Mouse (Mus musculus) liver, embryonic 14.5 days (tissue): ENCODE measurements at regions not wholly inside any gene's neighbourhood (a gene's known extent, or its start where the extent isn't known, plus 50 kb on each side); places are given as distances from the start of the nearest gene placed in this dataset.
"Not testable (repeated sequence)": the region's sequence is repeated elsewhere in the genome, so short reads cannot be mapped to it uniquely, and the experiment has no call there.

Experiments used
- ATAC-seq: fragments of 200-750 bp; cut with Nextera tagmentation; 2 replicates; pipeline ENCODE4 v1.8.0; 2017; ENCODE audit warnings: moderate number of reproducible peaks, mild to moderate bottlenecking, moderate library complexity; ENCODE audit not compliant: insufficient read depth
- DNase-seq, 3 experiments: peaks; one replicate each; pipeline ENCODE4 v3.0.0-alpha.2; 2012 to 2013; ENCODE audit warnings: low read depth in 3 of 3, low spot score in 3 of 3
- H3K27ac ChIP-seq: fragments of 300-500 bp; sonication (generic); 2 replicates; pipeline ENCODE4 v1.5.1; 2014; ENCODE audit warnings: moderate library complexity, mild to moderate bottlenecking, control low read depth, inconsistent platforms
- H3K27me3 ChIP-seq: fragments of 300-500 bp; sonication (generic); 2 replicates; pipeline ENCODE4 v1.6.1; 2014; ENCODE audit warnings: mild to moderate bottlenecking, low read length, moderate library complexity; ENCODE audit not compliant: control insufficient read depth, insufficient read depth
- H3K36me3 ChIP-seq: fragments of 300-500 bp; sonication (generic); replicated peaks from 2 replicates; pipeline ENCODE4 v1.6.1; 2014; ENCODE audit warnings: low read depth; ENCODE audit not compliant: control insufficient read depth, insufficient read depth
- H3K4me1 ChIP-seq, 2 experiments: fragments of 200-500 bp in 1 of 2; fragments of 300-500 bp in 1 of 2; sonication (generic) in 1 of 2; replicated peaks; 2 replicates each; pipeline ENCODE4 v1.6.1; 2012 to 2014; ENCODE audit warnings: antibody characterized with exemption in 1 of 2, inconsistent platforms in 1 of 2, low read length in 1 of 2; ENCODE audit not compliant: control insufficient read depth in 2 of 2, insufficient read depth in 2 of 2
- H3K4me2 ChIP-seq: fragments of 300-500 bp; sonication (generic); 2 replicates; pipeline ENCODE4 v1.6.1; 2014; ENCODE audit warnings: low read depth, mild to moderate bottlenecking, control low read depth, moderate library complexity
- H3K4me3 ChIP-seq, 2 experiments: fragments of 200-500 bp in 1 of 2; fragments of 300-500 bp in 1 of 2; sonication (generic) in 1 of 2; 2 replicates each; pipeline ENCODE4 v1.5.1; 2012 to 2014; ENCODE audit warnings: low read depth in 2 of 2, low read length in 2 of 2, mild to moderate bottlenecking in 2 of 2, control low read depth in 1 of 2, inconsistent platforms in 1 of 2, moderate library complexity in 1 of 2; ENCODE audit not compliant: insufficient read depth in 1 of 2
- H3K9ac ChIP-seq: fragments of 300-500 bp; sonication (generic); replicated peaks from 2 replicates; pipeline ENCODE4 v1.6.1; 2014; ENCODE audit warnings: mild to moderate bottlenecking, control low read depth, moderate library complexity
- H3K9me3 ChIP-seq: fragments of 300-500 bp; sonication (generic); 2 replicates; pipeline ENCODE4 v1.6.1; 2016; ENCODE audit warnings: low read length, mixed read lengths; ENCODE audit not compliant: control insufficient read depth
- WGBS: fragments of 180-500 bp; shearing (Covaris S2); extraction: QIAGEN DNeasy Blood & Tissue Kit; methylation state at CpG from one replicate; pipeline ENCODE4 v1.1.7; 2014; ENCODE audit not compliant: insufficient replicate concordance; 5-methylcytosine and 5-hydroxymethylcytosine counted together

GRCm38 (mm10) chr14:53283350-53284141 lies 788.0 kb upstream of the Olfr1507 start:
- not testable (repeated sequence) for H3K4me2 ChIP-seq, H3K9me3 ChIP-seq, H3K9ac ChIP-seq, H3K36me3 ChIP-seq, H3K4me3 ChIP-seq, ATAC-seq, H3K27me3 ChIP-seq, DNase-seq, H3K4me1 ChIP-seq, H3K27ac ChIP-seq
- no CpG with 5 or more reads among the region's 12 CpGs for WGBS

GRCm38 (mm10) chr14:53273218-53273617 lies 777.7 kb upstream of the Olfr1507 start:
- 27% methylated on average over 3 of the region's 4 CpGs for WGBS
- not testable (repeated sequence) for DNase-seq, H3K9ac ChIP-seq, H3K27ac ChIP-seq, H3K36me3 ChIP-seq, H3K27me3 ChIP-seq, H3K4me1 ChIP-seq, H3K4me2 ChIP-seq, H3K9me3 ChIP-seq, ATAC-seq, H3K4me3 ChIP-seq

- ATAC-seq, DNase-seq, H3K9me3 ChIP-seq, H3K4me3 ChIP-seq, H3K4me2 ChIP-seq, H3K36me3 ChIP-seq, H3K4me1 ChIP-seq, H3K27me3 ChIP-seq, H3K9ac ChIP-seq, H3K27ac ChIP-seq: not testable (repeated sequence)
- WGBS, result 100% methylated on average over 1 of the region's 2 CpGs
Measured at GRCm38 (mm10) chr14:53267693-53268092, 772.1 kb upstream of the Olfr1507 start.

- no CpG with 5 or more reads among the region's 3 CpGs for WGBS
- H3K4me3 ChIP-seq, H3K27ac ChIP-seq, H3K27me3 ChIP-seq, H3K4me2 ChIP-seq, DNase-seq, H3K9me3 ChIP-seq, ATAC-seq, H3K36me3 ChIP-seq, H3K4me1 ChIP-seq, H3K9ac ChIP-seq: not testable (repeated sequence)
Measured at GRCm38 (mm10) chr14:53255962-53256361, 760.4 kb upstream of the Olfr1507 start.

GRCm38 (mm10) chr14:53253470-53253869 lies 757.9 kb upstream of the Olfr1507 start:
- not testable (repeated sequence) for H3K36me3 ChIP-seq, H3K4me3 ChIP-seq, H3K27ac ChIP-seq, ATAC-seq, H3K4me1 ChIP-seq, H3K9me3 ChIP-seq, H3K27me3 ChIP-seq, H3K9ac ChIP-seq, DNase-seq, H3K4me2 ChIP-seq

GRCm38 (mm10) chr14:53231142-53231541 lies 735.6 kb upstream of the Olfr1507 start:
- not testable (repeated sequence) for H3K9ac ChIP-seq, H3K27me3 ChIP-seq, ATAC-seq, H3K4me3 ChIP-seq, DNase-seq, H3K27ac ChIP-seq, H3K4me2 ChIP-seq, H3K4me1 ChIP-seq, H3K36me3 ChIP-seq, H3K9me3 ChIP-seq
- no CpG with 5 or more reads among the region's 6 CpGs for WGBS

- not testable (repeated sequence) for ATAC-seq, DNase-seq
Measured at GRCm38 (mm10) chr14:53224789-53225188, 729.2 kb upstream of the Olfr1507 start.

GRCm38 (mm10) chr14:53210554-53210953 lies 715.0 kb upstream of the Olfr1507 start:
- not testable (repeated sequence) for H3K9ac ChIP-seq, H3K27ac ChIP-seq, H3K27me3 ChIP-seq, H3K9me3 ChIP-seq, ATAC-seq, DNase-seq, H3K36me3 ChIP-seq, H3K4me2 ChIP-seq, H3K4me3 ChIP-seq, H3K4me1 ChIP-seq
- WGBS, result no CpG with 5 or more reads among the region's 3 CpGs

More at GRCm38 (mm10) chr14:53224789-53225188, 729.2 kb upstream of the Olfr1507 start:
- not testable (repeated sequence) for H3K27ac ChIP-seq, H3K4me3 ChIP-seq, H3K36me3 ChIP-seq, H3K27me3 ChIP-seq, H3K4me2 ChIP-seq, H3K9ac ChIP-seq, H3K4me1 ChIP-seq, H3K9me3 ChIP-seq
- WGBS, result no CpG with 5 or more reads among the region's 1 CpGs
